Mouse (Mus musculus): ENCODE results near the gene Zcchc14.
"Not testable (repeated sequence)": the region's sequence is repeated elsewhere in the genome, so short reads cannot be mapped to it uniquely, and the experiment has no call there.

The Zcchc14 gene

DNA sequence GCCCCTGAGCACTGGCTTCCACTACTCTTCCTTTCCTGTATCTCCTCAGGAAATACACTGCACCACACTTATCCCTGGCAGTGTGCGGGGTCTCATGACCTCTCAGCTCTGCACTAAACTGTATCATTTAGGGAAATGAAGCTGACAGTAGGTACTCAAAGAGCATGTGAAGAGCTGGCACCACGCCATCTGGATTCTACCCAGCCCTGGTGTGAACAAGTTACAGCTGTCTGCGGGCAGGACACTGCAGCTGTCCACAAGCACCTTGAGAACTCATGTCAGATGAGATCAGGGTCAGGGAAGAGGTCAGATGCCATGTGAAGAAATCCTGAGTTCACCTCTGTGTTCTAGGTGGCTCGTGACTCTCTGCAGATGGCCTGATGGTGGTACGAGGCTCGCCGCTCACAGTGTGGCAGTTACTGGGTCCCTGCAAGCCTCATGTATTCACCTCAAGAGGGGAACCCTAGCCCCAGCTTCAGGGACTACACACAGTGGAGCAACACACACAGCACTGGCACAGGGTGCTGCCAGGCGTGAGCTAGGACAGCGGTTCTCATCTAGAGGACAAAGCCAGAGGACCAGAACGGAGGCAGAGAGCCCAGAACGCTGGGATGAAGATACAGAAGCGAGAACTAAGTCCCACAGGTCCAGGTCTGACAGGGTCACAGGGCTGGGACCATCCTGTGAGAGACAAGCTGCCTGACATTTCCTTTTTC lies 31.7 kb downstream of the Zcchc14 start:
- no peak for DNase-seq

DNA sequence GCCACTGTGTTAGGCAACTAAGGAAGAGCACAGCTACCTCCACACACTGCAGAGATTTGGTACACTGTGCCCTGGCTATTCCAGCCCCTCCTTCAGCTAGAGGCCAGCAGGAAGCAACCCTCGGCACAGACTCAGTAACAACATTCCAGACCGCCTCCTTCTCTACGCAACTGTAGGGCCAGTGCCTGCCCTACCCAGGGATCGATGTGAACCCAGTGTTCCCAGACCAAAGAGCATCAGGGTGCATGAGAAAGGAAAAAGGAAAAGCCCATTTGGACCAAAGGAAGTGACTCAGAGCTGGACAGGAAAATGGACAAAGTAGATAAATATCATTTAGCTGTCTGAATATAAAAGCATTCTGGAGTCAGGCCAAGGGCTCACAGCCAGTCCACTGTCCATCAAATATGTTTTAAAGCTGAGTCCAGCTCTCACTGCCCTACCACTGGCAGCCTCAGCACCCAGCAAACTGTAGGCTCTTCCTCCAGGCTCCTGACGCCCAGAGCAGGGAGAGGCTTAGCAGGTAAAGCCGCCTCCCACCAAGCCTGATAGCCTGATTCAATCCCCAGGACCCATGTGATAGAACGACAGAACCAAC lies 33.2 kb downstream of the Zcchc14 start:
- DNase-seq = peak; percentile 28

DNA sequence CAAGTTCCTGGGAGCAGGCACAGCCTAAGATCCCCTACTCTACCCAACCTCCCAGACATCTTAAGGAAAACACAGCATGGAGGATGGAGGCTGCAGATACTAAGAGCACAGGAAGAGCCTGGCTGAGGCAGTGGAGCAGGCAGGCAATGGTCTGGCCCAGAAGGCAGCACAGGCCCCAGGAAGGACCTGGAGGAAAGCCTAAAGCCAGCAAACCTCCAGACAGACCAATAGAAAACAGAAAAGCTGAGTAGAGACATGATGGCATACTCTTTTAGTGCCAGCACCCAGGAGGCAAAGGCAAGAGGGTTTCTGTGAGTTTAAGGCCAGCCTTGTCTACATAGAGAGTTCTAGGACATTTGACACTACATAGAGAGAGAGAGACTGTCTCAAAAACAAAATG lies 39.3 kb downstream of the Zcchc14 start:
- no peak for DNase-seq

DNA sequence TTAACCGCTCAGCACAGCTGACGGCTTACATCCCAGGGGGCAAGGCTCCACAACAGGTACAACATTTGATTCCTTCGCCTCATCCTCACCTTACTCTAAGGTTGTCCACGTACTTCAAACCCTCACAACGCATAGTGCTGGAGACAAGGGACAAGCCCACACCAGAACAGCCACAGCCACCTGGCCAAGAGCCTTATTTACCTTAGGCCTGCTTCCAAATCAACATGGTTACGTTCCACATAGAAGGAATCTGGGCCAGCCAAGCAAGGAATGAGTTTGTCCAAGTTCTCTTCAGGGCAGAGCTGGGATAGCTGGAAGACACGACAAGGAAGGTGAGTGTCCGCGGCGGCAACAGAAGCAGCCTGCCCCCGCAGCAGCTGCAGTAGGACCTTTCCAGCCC lies 42.8 kb downstream of the Zcchc14 start:
- DNase-seq = no peak

DNA sequence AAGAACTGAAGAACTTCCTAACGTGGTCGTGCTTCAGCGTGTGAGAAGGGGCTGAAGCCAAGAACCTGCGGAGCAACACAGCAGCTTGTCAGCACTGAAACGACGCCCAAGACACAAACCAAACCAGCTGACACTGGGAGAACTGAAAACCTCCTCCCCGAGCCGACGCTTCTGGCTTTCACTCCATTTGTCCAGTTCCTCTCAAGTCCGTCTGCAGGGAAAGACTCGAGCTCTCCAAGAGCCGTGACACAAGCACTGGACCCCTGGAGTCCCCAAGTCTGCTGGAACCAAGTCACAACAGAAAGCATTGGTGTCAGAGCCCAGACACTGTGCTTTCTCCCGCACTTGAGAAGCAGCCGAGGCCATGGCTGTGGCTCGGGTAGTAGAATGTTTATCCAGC lies 43.5 kb downstream of the Zcchc14 start:
- DNase-seq = no peak

DNA sequence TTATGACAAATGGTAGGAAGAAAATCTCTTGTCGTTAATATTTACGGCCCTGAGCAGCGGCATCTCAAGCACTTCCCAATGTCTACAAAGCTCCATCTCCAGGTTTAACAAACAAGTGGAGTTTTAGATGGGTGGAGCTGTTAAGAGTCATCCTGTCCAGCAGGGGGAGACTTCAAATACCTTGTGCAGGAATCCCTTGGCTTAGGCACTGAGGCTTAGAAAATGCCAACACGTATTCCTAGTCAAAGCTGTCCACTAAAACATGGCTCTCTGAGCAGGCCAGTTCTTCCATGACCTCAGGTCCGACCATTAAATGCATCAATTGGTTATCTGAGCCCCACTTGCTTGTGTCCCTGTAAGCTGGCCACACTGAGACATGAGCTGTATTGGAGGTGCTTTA lies 45.0 kb downstream of the Zcchc14 start:
- no peak for DNase-seq

DNA sequence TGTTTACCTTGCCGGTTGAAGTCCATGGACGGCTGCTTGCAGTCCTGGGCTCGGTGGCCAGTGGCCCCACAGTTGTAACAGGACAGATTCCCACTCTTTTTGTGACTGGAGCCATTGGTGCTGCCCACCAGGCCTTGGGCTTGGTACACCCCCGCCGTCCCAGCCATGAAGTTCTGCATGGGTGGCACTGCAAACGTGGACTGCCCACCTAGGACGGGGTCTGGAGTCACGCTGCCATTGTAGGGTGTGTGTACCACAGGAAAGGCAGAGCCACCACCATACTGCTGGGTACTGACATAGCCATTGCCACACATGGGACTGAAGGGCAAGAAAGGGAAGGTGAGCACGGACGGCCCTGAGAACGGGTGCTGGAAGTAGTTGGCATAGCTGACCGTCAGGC lies 48.9 kb downstream of the Zcchc14 start:
- no peak for DNase-seq

DNA sequence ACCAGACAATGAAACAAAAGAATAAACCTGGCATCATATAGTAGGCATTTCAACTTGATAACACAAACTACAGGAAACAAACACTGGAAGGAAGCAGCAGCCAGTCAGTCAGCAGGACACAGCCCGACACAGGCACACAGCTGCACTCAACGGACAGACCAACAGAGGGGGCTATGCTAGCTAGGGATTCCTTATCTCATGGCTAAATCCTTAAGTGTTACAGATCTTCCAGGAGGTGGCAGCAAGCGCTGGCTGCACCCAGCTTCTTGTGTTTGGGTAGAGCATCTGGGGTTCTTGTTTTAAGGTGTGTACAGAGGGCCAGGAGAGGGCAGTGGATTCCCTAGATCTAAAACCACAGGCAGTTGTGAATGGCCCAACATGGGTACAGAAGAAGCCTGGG lies 49.8 kb downstream of the Zcchc14 start:
- peak; percentile 57 for DNase-seq

DNA sequence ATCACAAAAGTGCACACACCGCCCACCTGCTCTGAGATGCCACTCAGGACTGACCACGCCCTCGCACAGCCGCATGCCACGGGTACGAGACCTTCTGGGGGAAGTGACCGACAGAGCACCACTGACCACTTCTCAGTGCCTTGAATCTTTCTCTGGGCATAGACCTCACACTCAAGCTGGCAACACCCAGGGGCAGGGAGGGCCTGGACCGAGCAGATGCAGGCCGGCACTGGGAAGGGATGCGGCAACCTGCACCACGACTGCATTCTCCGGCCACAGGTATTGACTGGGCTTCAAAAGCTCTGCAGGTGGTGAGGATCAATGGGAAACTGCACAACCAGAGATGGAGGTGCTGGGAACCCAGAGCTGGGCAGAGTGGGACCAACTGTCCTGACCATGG lies 50.3 kb downstream of the Zcchc14 start:
- no peak for DNase-seq

DNA sequence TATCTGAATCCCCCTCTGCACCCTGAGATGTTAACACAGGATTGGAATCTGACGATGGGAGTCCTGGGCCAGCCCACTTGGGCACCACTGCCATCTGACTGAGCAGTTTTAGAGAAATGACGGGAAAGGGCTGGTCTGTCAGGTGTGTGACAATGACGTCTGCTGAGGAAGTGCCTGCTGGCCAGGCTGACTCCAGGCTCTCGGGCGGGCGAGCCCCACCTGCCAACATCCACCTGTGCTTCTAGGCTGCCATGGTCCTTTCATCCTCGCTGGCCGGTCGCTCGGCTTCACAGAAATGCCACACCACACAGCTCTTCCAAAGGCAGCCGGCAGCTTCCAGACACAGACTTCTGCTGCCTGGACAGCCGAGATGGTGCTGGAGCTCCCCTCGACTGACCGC lies 52.9 kb downstream of the Zcchc14 start:
- no peak for DNase-seq

DNA sequence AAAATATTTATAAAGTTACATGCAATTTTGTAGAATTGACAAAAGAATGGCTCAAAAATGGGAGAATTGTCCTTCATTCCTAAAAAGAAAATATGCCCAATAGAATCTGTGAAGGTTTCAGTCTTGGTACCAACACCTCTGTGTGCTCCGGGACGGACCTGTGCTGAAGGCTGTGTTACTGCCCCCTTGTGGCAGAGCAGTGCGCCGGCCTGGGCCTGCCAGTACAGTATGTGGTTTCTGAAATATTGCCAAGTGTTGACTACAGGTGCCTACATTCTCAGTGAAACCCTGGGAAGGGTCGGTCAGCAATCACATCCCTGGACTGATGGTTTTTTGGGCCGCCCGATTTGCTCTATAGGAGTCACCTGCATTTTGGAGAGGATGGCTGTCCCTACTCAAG lies 53.8 kb downstream of the Zcchc14 start:
- DNase-seq = peak; percentile 83

DNA sequence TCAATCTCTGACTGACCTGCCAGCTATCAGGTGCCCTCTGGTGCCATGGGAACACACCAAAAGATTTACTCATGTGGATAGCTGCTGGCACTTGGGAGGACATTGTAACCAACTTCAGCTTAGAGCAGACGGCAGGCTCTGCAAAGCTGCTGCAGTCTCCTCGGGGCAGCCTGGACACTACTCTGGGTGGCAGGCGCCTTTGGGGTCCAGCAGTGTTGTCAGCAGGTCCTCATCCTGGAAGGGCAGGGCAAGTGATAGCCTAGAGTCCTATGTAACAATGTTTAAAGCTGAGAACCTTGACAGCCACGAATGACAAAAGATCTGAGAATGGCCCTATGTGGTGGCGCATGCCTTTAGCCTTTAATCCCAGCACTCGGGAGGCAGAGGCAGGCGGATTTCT lies 54.5 kb downstream of the Zcchc14 start:
- DNase-seq = no peak

DNA sequence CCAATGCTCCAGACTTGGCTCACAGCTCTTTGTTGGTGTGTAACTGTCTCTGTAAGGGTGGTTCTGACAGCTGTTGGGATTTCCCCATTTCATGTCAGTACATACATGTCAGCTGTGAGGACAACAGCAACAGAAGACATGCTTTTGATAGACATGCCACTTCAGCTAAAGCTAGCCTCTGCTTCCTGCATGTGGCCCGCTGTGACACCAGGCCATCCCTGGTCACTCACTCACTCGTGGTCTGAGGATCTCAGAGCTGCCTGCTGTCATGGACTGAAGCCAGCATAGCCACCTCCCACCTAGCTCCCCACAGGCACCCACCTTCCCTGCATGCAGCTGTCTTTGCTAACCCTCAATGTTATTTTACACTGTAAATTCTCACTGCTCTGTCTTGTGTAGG lies 55.2 kb downstream of the Zcchc14 start:
- not testable (repeated sequence) for DNase-seq

DNA sequence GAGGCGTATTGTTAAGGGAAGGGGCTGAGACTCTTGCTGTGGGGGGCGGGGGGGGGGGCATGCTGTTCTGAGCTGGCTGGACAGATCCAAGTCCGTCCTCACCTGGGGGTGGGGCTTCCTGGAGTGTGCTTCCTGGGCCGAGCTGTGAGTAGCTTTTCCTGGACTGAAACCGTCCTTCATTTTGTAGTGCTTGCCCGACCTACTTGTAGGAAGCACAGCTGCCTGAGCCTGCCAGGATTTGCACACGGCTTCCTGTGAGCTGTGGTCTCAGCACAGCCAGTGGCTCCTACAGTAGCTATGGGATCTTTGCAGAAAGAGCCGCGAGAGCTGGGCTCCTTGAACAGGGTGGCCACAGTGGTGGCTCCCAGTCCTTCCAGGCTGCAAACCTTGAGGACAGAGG lies 58.7 kb downstream of the Zcchc14 start:
- no peak for DNase-seq

DNA sequence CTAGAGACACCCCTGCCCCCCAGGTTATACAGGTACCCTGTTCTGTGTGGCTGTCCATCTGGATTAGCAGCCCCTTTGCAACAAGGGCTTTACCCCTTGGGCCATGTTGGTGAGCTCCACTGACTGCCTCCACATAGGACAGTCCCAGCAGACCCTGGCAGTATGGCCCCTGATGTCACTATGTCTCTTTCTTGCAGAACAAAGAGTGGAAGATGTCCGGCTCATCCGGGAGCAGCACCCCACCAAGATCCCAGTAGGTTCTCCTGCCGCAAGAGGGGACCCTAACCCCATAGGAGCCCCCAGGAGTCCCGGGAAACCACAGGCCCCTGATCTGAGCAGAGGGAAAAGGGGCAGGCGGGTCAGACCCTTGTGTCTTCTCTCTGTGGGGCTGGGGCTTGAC lies 59.4 kb downstream of the Zcchc14 start:
- DNase-seq = no peak

DNA sequence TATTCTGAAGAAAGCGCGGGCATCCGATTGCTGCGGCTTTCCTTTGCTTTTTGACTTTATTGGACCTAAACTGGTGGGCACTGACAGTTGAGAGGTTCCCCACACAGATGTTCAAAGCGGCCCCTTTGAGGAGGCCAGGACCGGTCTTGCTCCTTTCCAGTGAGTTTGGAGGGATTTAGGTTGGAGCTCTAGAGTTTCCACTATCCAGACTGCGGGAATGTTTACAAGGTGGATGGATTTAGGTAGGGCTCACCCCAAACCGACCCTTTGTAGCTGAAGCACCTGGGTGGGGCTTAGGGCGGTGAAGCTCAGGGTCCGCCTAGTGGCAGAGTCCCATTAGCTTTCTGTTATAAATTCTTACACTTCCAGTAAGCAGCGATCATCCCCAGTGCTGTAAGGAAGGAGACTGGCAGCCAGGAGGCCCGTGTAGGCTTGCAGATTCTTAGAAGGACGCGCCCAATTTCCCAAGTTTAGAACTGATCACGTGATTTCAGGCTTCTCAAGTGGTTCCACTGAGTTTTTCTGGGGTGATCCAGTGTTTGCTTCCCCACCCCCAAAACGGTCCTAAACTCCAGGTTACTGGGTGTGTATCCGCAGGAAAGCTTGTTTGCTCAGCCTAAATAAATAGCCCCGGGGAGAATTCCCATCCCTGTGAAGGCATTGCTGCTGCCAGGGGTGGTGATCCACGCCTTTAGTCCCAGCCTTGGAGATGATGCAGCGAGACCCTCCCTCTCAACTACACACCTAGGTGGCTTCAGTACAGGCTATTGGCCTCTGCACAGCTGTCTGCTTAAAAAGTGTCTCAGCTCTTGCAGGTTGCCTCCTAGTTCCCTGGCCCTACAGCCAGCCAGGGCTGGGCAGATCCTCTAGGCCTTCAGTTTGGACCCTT lies 61.3 kb downstream of the Zcchc14 start:
- peak; percentile 69 for DNase-seq

DNA sequence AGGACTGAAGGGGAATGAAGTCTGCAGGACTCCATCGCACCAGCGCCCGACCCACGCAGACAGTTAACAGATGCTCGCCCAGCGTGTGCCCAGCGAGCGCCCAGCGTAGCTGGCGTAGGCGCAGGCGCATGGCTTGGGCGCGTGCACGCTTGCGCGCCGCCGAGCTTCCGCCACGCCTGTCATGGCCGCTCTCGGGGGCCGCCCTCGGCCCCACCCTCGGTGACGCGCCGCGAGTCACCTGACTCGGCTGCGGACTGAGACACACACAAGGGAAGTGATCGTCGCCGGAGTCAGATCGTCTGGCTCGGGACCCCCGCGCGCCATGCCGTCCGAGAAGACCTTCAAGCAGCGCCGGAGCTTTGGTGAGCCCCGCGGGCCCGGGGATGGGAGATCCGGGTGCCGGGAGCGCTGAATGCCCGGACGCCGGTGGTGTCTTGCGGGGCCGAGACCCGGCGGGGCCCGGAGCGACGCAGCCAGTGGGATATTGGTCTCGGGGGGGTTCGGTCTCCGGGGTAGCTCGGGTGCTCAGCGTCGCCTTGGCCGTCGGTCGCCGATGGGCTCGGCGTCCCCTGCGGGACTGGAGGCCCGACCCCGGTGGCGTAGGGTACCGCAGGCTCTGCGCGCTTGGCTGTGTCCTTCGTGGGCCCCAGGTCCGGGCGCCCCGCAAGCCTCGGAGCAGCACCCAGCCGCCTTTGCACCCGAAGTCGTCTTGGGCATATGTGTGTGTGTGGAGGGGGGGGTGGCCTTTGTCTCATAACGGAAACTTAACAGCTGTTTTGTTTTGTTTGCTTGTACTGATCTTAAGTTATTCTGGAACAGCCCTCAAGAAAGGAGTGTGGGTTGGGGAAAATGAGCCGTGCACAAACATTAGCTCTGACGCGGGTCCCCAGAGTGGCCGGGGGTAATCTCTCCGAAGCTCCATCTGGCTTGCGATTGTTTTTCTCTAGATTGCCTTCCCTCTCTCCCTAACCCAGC lies 62.2 kb downstream of the Zcchc14 start, which contains the start of gene Map1lc3b:
Gene Map1lc3b, plus strand, starts transcription at position 159 of the 975 bp plus-strand sequence.
- DNase-seq = peak; percentile 96

DNA sequence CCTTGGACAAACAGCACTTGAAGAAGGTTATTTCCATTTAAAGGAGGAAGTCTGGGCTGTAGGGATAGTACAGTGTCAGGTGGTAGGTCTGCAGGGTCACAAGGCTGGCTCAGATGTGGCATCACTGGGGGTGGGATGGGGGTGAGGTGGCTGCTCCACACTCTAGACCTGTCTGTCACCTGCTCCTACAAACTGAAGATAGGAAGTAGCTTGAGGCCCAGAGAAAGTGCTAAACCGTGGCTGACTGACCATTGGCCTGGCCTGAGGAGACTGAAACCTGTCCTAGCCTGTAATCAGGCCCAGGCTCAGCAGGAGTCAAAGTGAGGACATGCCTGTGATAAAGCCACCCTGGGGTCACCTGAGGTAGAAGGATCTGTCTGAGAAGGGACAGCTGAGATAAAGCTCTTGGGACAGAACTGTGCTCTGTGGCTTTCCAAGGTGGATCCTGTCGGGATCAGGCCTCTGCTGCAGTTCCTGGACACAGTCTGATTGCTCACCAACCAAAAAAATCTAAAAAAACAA lies 63.4 kb downstream of the Zcchc14 start:
- peak; percentile 71 for DNase-seq

DNA sequence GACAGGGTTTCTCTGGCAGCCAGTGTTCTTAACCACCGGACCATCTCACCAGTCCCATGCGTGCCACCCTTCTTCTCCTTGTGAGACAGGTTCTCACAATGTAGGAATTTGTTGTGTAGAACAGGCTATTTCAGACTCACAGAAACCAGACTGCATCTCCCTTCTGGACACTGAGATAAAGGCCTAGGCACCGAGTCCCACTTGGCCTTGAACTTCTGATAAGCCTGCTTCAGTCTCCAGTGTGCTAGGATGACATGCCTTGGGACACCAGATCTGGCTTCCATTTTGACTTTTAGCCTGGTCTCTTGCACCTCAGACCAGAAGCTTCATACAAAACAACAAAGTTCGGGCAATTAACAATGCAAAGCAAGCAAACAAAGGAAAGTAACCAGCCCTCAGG lies 64.0 kb downstream of the Zcchc14 start:
- peak; percentile 81 for DNase-seq

DNA sequence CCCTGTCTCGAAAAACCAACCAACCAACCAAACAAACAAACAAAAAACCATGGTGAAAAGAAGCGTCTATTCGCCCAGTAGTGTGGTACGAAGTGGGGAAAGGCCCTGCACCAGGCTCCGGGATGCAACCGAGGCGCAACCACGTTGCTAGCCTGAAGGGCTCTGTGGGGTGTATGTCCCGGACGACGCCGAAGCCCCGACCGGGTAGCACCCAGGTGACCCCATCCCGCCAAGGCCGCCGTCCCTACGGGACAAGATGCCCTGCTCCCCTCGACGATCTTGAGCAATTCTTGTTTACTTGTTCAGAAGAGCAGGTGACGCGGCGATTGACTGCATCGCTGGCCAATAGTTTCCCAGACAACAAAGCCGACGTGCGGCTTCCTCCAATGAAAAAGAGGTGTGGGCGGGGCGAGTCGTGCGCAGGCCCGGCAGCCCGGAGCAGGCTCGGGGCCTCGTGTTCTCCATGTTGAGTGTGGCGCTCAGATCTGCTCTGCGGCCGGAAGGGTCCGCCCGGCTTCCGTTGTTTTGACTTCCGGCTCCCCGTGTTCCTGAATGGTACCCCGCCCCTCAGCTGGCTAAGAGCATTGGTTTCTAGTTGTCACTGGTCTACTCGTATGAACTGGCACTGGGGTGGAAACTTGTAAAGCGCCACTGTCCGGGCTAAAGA lies 67.4 kb downstream of the Zcchc14 start:
- DNase-seq = peak; percentile 99

DNA sequence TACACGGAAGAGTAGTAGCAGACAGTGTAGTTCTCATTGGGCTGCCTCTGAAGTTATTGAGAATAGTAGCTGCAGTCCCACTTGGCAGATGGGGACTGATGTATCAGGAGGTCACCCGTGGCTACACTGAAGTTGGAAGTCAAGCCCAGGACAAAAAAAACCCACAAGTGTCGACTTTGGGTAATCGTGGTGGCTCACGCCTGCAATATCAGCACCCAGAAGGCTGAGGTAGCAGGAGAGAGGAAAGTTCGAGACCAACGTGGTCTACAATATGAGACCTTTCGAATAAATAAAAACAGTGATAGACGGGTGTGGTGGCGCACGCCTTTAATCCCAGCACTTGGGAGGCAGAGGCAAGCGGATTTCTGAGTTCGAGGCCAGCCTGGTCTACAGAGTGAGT lies 68.0 kb downstream of the Zcchc14 start:
- no peak for DNase-seq

DNA sequence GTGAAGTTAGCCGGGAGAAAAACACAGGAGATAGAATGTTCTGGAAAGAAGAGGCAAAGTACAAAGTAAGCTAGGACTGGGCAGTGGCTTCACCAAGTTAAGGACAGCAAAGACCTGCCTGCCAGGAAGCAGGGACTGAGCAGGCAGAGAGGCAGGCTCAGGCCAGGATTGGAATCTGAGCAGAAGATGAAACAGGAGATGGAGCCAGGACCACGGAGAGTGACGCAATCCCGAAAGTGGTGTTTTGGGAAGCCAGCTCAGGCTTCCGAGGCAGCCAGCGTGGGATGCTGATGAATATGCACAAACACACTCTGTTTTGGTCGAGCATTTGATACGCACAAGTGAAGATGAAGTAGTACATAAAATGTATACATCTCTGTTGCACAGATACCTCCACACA lies 69.0 kb downstream of the Zcchc14 start:
- DNase-seq = no peak
